Mouse (Mus musculus): ENCODE measurements around the gene Zfp983. TPM values are rescaled to one million over a fixed set of nuclear protein-coding genes. Genes with fewer than 3 reads are reported as not detected.
"Not testable (repeated sequence)": the region's sequence is repeated elsewhere in the genome, so short reads cannot be mapped to it uniquely, and the experiment has no call there.

Gene Zfp983
- total and polyA plus RNA-seq, 2 experiments from 2014 or later: 4.2 to 4.7 TPM

GRCm38 (mm10) chr17:21679273-21680018 is 29.0 kb downstream of the Zfp983 start:
- peak overlapping the region; percentile 71 for H3K27ac ChIP-seq
- WGBS: 5% methylated on average over 9 of the region's 9 CpGs
- no peaks in the 10 kb centered on the region for H3K27me3 ChIP-seq (ENCODE audit: insufficient read depth, low read length)
- H3K4me1 ChIP-seq (ENCODE audit: insufficient read depth, low read length): no peaks in the 10 kb centered on the region
- peak overlapping the region; percentile 43 for H3K4me3 ChIP-seq (ENCODE audit: low read length)
- peak overlapping the region; percentile 24; the same call in 1 of the 2 replicates for H3K9ac ChIP-seq (replicated peaks; ENCODE audit: low read length)
- ATAC-seq (peak; percentile 99), DNase-seq (ENCODE audit: low spot score) (peak; percentile 89)
- no peaks in the 10 kb centered on the region for H3K9me3 ChIP-seq (ENCODE audit: low read length)
- H3K36me3 ChIP-seq (ENCODE audit: insufficient read depth, low read length): no peaks in the 10 kb centered on the region
- peak; percentile 71 for TF ChIP-seq CTCF (IDR thresholded peaks at IDR 0.05; ENCODE audit: low read depth)
- peak overlapping the region; percentile 54 for H3K4me2 ChIP-seq (ENCODE audit: low read depth, low read length)

GRCm38 (mm10) chr17:21680019-21680376 is 29.6 kb downstream of the Zfp983 start:
- H3K4me2 ChIP-seq (ENCODE audit: low read depth, low read length): peak overlapping the region; percentile 54
- peak overlapping the region; percentile 24; the same call in 1 of the 2 replicates for H3K9ac ChIP-seq (replicated peaks; ENCODE audit: low read length)
- not testable (repeated sequence) for H3K9me3 ChIP-seq (ENCODE audit: low read length); H3K27me3 ChIP-seq (ENCODE audit: insufficient read depth, low read length); H3K36me3 ChIP-seq (ENCODE audit: insufficient read depth, low read length); H3K4me1 ChIP-seq (ENCODE audit: insufficient read depth, low read length); DNase-seq (ENCODE audit: low spot score)
- H3K27ac ChIP-seq: peak overlapping the region; percentile 71
- WGBS: 0% methylated on average over 10 of the region's 10 CpGs
- peak; percentile 92 for ATAC-seq
- H3K4me3 ChIP-seq (ENCODE audit: low read length): peak overlapping the region; percentile 43

GRCm38 (mm10) chr17:21691560-21691959 is 41.1 kb downstream of the Zfp983 start, which contains the start of gene Gm10226:
Gm10226 (plus strand) TSS chr17:21691860.
- DNase-seq (ENCODE audit: low spot score): no peak
- TF ChIP-seq CTCF (IDR thresholded peaks at IDR 0.05; ENCODE audit: low read depth): no peak
- 94% methylated on average over 3 of the region's 3 CpGs for WGBS
- Histone ChIP-seq H3K27ac (no peak within 1 kb of the TSS), H3K4me3 (ENCODE audit: low read length) (no peak within 1 kb of the TSS), H3K4me2 (ENCODE audit: low read depth, low read length) (no peak within 1 kb of the TSS), H3K9me3 (ENCODE audit: low read length) (no peaks in the 10 kb centered on the region), H3K27me3 (ENCODE audit: insufficient read depth, low read length) (no peaks in the 10 kb centered on the region), H3K36me3 (ENCODE audit: insufficient read depth, low read length) (peaks cover 5% of the 10 kb centered on the region; the same call in 1 of the 2 replicates), H3K4me1 (ENCODE audit: insufficient read depth, low read length) (no peaks in the 10 kb centered on the region), H3K9ac (replicated peaks; ENCODE audit: low read length) (no peak within 1 kb of the TSS)
- ATAC-seq: no peak

GRCm38 (mm10) chr17:21693342-21693741 is 42.9 kb downstream of the Zfp983 start:
- Histone ChIP-seq H3K27ac (no peak overlapping the region), H3K4me1 (ENCODE audit: insufficient read depth, low read length) (no peaks in the 10 kb centered on the region), H3K4me2 (ENCODE audit: low read depth, low read length) (no peak overlapping the region), H3K9me3 (ENCODE audit: low read length) (no peaks in the 10 kb centered on the region), H3K4me3 (ENCODE audit: low read length) (no peak overlapping the region), H3K9ac (replicated peaks; ENCODE audit: low read length) (no peak overlapping the region), H3K36me3 (ENCODE audit: insufficient read depth, low read length) (peaks cover 5% of the 10 kb centered on the region; the same call in 1 of the 2 replicates), H3K27me3 (ENCODE audit: insufficient read depth, low read length) (no peaks in the 10 kb centered on the region)
- DNase-seq (ENCODE audit: low spot score) (no peak), ATAC-seq (no peak)
- no peak for TF ChIP-seq CTCF (IDR thresholded peaks at IDR 0.05; ENCODE audit: low read depth)
- 84% methylated on average over 3 of the region's 3 CpGs for WGBS

- H3K4me2 ChIP-seq (ENCODE audit: low read depth, low read length): no peak overlapping the region
- ATAC-seq: no peak
- no peak for TF ChIP-seq CTCF (IDR thresholded peaks at IDR 0.05; ENCODE audit: low read depth)
- no peaks in the 10 kb centered on the region for H3K4me1 ChIP-seq (ENCODE audit: insufficient read depth, low read length)
- no peak overlapping the region for H3K4me3 ChIP-seq (ENCODE audit: low read length)
- H3K9me3 ChIP-seq (ENCODE audit: low read length): no peaks in the 10 kb centered on the region
- H3K27ac ChIP-seq: no peak overlapping the region
- no peaks in the 10 kb centered on the region for H3K27me3 ChIP-seq (ENCODE audit: insufficient read depth, low read length)
- no peaks in the 10 kb centered on the region for H3K36me3 ChIP-seq (ENCODE audit: insufficient read depth, low read length)
- no peak overlapping the region for H3K9ac ChIP-seq (replicated peaks; ENCODE audit: low read length)
- no peak for DNase-seq (ENCODE audit: low spot score)
Observed at GRCm38 (mm10) chr17:21696073-21696472, 45.6 kb downstream of the Zfp983 start.

- Histone ChIP-seq H3K27me3 (ENCODE audit: insufficient read depth, low read length) (no peaks in the 10 kb centered on the region), H3K36me3 (ENCODE audit: insufficient read depth, low read length) (no peaks in the 10 kb centered on the region), H3K4me1 (ENCODE audit: insufficient read depth, low read length) (no peaks in the 10 kb centered on the region), H3K9me3 (ENCODE audit: low read length) (no peaks in the 10 kb centered on the region), H3K4me2 (ENCODE audit: low read depth, low read length) (no peak overlapping the region), H3K4me3 (ENCODE audit: low read length) (no peak overlapping the region), H3K9ac (replicated peaks; ENCODE audit: low read length) (no peak overlapping the region), H3K27ac (no peak overlapping the region)
- TF ChIP-seq CTCF (IDR thresholded peaks at IDR 0.05; ENCODE audit: low read depth): no peak
- DNase-seq (ENCODE audit: low spot score): no peak
- ATAC-seq: no peak
- WGBS: 29% methylated on average over 5 of the region's 5 CpGs
Observed at GRCm38 (mm10) chr17:21702281-21703240, 52.1 kb downstream of the Zfp983 start.

All from hindbrain, postnatal 0 days (tissue).